Mouse (Mus musculus): ENCODE results near the gene Snx29.
"Not testable (repeated sequence)": the region's sequence is repeated elsewhere in the genome, so short reads cannot be mapped to it uniquely, and the experiment has no call there.

The Snx29 gene

GRCm38 (mm10) chr16:11501138-11501537 lies 178.4 kb downstream of the Snx29 start:
- DNase-seq: no peak

- no peak for DNase-seq
Measured at GRCm38 (mm10) chr16:11501611-11502010, 178.9 kb downstream of the Snx29 start.

- no peak for DNase-seq
Measured at GRCm38 (mm10) chr16:11504666-11505491, 182.2 kb downstream of the Snx29 start.

GRCm38 (mm10) chr16:11505492-11506176 lies 182.9 kb downstream of the Snx29 start:
- DNase-seq: peak; percentile 27

- DNase-seq: no peak
Measured at GRCm38 (mm10) chr16:11507188-11507731, 184.6 kb downstream of the Snx29 start.

GRCm38 (mm10) chr16:11508341-11508740 lies 185.6 kb downstream of the Snx29 start:
- DNase-seq: no peak

- no peak for DNase-seq
Measured at GRCm38 (mm10) chr16:11510416-11510815, 187.7 kb downstream of the Snx29 start.

GRCm38 (mm10) chr16:11510854-11511253 lies 188.1 kb downstream of the Snx29 start:
- no peak for DNase-seq

- not testable (repeated sequence) for DNase-seq
Measured at GRCm38 (mm10) chr16:11511696-11512095, 189.0 kb downstream of the Snx29 start.

GRCm38 (mm10) chr16:11516681-11517080 lies 194.0 kb downstream of the Snx29 start:
- DNase-seq: no peak

- no peak for DNase-seq
Measured at GRCm38 (mm10) chr16:11517385-11517784, 194.7 kb downstream of the Snx29 start.

- DNase-seq: no peak
Measured at GRCm38 (mm10) chr16:11518803-11519498, 196.2 kb downstream of the Snx29 start.

GRCm38 (mm10) chr16:11526104-11526786 lies 203.5 kb downstream of the Snx29 start:
- no peak for DNase-seq

GRCm38 (mm10) chr16:11526996-11527395 lies 204.3 kb downstream of the Snx29 start:
- DNase-seq: no peak

- no peak for DNase-seq
Measured at GRCm38 (mm10) chr16:11530466-11531194, 207.9 kb downstream of the Snx29 start.

- DNase-seq: no peak
Measured at GRCm38 (mm10) chr16:11531441-11531840, 208.7 kb downstream of the Snx29 start.

GRCm38 (mm10) chr16:11532592-11532991 lies 209.9 kb downstream of the Snx29 start:
- DNase-seq: peak; percentile 50

GRCm38 (mm10) chr16:11533441-11533840 lies 210.7 kb downstream of the Snx29 start:
- DNase-seq: no peak

- no peak for DNase-seq
Measured at GRCm38 (mm10) chr16:11537663-11538062, 215.0 kb downstream of the Snx29 start.

- DNase-seq: no peak
Measured at GRCm38 (mm10) chr16:11538191-11538590, 215.5 kb downstream of the Snx29 start.

- DNase-seq: no peak
Measured at GRCm38 (mm10) chr16:11540961-11541360, 218.3 kb downstream of the Snx29 start.

GRCm38 (mm10) chr16:11541769-11542168 lies 219.1 kb downstream of the Snx29 start:
- no peak for DNase-seq
